Mouse (Mus musculus) liver, adult 2 months (tissue): ENCODE data around the gene Eps8l3.

Experiments
- CTCF ChIP-seq: fragments of 200-500 bp; IDR thresholded peaks from 2 replicates; pipeline ENCODE4 v1.5.1; 2011; ENCODE audit warnings: low read depth, low read length, control low read depth
- POLR2A ChIP-seq: fragments of 200-500 bp; IDR thresholded peaks from 2 replicates; pipeline ENCODE4 v1.6.1; 2011; ENCODE audit warnings: low read length, control low read depth; ENCODE audit not compliant: insufficient read depth; ENCODE audit errors: extremely low read depth

GRCm38 (mm10) chr3:107875231-107875630 lies 1.8 kb upstream of the Eps8l3 start:
- TF ChIP-seq CTCF: no peak
- TF ChIP-seq POLR2A: no peak
